Mouse (Mus musculus) spleen, adult 2 months (tissue): Measurements from ENCODE around the gene Hspb7.

Experiments
- CTCF ChIP-seq: fragments of 200-500 bp; IDR thresholded peaks from 2 replicates; pipeline ENCODE4 v1.5.1; 2011; ENCODE audit warnings: mild to moderate bottlenecking, inconsistent platforms; ENCODE audit not compliant: insufficient read depth, insufficient read length, insufficient replicate concordance; ENCODE audit errors: extremely low read depth
- POLR2A ChIP-seq: fragments of 200-500 bp; IDR thresholded peaks from 2 replicates; pipeline ENCODE4 v1.6.1; 2011; ENCODE audit warnings: low read depth, low read length, inconsistent platforms

DNA sequence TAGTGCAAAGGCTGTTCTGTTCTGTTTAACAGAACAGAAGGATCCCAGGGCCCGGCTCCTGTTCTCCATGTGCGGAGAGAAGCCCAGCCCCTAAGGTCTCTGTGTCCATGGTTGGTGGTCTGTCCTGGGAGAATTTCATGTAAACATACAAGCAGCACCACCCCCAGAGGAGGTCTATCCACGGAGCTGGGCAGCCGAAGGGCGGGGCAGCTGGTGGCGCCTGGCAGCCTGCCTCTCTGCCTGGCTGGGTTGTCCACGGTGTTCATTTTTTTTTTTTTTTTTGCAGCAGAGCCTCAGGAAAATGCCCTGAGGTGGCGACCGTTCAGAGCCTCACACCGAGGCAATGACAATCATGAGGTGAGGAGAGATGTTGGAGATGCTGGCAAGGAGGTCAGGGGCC lies 48.0 kb downstream of the Hspb7 start:
- TF ChIP-seq POLR2A, result no peak
- no peak for TF ChIP-seq CTCF
